Mouse (Mus musculus) spleen, adult 2 months (tissue): ENCODE measurements around the gene Rab4a.

ENCODE experiments used
- CTCF ChIP-seq: fragments of 200-500 bp; IDR thresholded peaks from 2 replicates; pipeline ENCODE4 v1.5.1; 2011; ENCODE audit warnings: mild to moderate bottlenecking, inconsistent platforms; ENCODE audit not compliant: insufficient read depth, insufficient read length, insufficient replicate concordance; ENCODE audit errors: extremely low read depth
- POLR2A ChIP-seq: fragments of 200-500 bp; IDR thresholded peaks from 2 replicates; pipeline ENCODE4 v1.6.1; 2011; ENCODE audit warnings: low read depth, low read length, inconsistent platforms

DNA sequence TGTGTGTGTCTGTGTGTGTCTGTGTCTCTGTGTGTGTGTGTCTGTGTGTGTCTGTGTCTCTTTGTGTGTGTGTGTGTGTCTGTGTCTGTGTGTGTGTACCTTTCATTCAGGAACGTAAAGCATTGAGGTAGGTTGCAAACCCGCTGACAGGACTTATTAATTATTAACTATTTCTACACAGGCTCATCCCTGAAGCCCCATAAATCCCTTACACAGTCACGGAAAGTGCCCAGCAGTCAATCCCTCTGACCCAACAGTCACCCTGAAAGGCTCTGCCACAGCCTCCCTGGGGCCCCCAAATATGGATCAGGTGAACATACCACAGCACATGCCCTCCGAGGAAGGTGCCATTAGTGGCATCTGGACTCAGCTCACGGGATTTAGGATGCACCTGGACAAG is 45.2 kb upstream of the Rab4a start:
- no peak for TF ChIP-seq CTCF
- no peak for TF ChIP-seq POLR2A
